Mouse (Mus musculus): Measurements from ENCODE around the gene B4galt1. TPM values are rescaled to one million over a fixed set of nuclear protein-coding genes. Genes with fewer than 3 reads are reported as not detected.

Gene B4galt1
- total RNA-seq, 2 experiments from 2014 or later, result 6.7 TPM

- DNase-seq, result no peak
- intact Hi-C loops (cut with DNase I), result no loop called here
Measured at GRCm38 (mm10) chr4:40785620-40786166, 68.1 kb downstream of the B4galt1 start.

- intact Hi-C loops (cut with DNase I), result no loop called here
- no peak for DNase-seq
Measured at GRCm38 (mm10) chr4:40784556-40785169, 69.1 kb downstream of the B4galt1 start.

DNA sequence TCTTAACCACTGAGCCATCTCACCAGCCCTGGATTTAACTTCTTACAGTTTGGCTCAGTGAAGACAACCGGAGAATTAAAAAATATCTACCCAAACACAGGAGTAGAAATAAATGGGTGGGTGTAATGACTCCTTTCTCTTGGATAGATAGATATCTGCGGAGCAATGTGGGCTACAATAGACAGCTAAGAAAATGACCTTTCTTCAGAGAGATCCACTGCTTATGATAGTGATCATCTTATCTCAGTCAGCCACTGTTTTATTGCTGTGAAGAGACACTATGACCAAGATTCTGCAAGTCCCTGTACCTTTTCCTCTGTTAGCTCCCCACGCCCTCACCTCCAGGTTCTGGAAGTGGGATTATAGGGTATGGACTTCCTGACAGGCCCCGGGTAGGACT, 70.8 kb downstream of the B4galt1 start:
- no peak for DNase-seq
- intact Hi-C loops (cut with DNase I), result no loop called here

DNA sequence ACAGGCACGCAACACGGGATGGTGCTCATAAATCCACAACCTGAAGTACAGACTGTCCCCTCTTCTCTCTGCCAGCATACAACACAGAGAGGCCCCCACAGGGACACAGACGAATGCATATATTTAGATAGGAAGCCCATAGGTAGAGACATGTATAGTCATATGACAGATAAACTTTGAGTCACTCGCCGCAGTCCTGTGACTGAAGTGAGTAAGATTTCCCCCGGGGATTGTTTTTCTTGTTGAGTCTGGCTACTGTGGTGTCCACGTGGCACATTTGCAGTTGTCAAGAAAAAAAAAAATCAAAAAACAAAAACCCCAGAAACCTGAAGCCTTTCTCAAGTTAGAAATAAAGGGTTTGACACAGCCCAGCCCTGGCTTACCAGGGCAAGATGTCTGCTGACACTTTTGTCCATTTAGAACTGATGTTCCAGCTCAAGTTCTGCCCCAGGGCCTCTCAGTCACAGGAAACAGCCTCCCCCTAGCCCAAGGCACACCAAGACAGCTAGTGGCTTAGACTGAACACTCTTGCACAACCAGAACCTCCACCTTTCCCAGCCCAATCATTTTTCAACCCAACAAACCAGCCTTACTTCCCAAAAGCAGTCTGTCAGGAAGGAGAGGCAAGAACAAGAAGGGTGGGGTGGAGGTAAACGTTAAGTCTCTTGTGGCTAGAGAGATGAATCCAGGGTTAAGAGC, 71.9 kb downstream of the B4galt1 start:
- DNase-seq, result no peak
- intact Hi-C loops (cut with DNase I), result no loop called here

DNA sequence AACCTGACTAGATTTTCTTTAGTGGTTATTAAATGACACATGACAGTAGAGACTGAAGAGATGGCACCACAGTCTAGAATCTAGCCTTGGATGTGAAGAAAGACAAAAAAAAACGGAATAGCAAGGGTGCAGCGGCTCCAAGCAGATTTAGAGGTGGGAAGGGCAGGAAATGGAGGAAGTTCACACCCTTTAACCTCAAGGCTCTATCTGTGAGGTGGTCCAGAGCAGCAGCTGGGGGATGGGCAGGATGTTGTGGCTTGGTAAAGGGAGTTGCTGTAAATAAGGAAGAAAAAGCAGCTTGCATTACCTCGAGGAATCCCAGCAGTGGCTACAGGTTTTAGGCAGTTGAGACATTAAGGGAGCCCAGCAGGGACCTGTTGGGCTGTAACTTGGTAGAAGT, 72.7 kb downstream of the B4galt1 start:
- DNase-seq, result no peak
- intact Hi-C loops (cut with DNase I), result no loop called here

GRCm38 (mm10) chr4:40778656-40779055, 75.1 kb downstream of the B4galt1 start:
- intact Hi-C loops (cut with DNase I), result no loop called here
- no peak for DNase-seq

DNA sequence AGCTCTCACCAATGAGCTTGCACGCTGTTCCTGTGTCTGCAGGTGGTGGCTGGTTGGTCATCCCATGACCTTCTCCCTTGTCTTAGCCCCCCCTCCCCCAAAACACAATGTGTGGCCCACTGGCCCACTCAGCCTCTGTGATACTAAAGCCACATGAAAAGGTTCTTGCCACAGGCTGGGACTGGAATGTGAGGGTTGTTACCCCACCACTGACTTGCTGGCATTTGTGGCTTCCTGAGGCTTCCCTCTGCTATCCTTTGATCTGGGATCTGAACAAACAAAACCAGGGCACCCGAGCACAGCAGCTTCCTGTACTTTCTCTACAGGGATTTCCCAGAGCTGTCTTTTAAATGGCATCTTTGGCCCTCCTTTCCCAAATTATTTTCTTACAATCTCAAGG, 76.7 kb downstream of the B4galt1 start:
- no peak for DNase-seq
- intact Hi-C loops (cut with DNase I), result no loop called here

DNA sequence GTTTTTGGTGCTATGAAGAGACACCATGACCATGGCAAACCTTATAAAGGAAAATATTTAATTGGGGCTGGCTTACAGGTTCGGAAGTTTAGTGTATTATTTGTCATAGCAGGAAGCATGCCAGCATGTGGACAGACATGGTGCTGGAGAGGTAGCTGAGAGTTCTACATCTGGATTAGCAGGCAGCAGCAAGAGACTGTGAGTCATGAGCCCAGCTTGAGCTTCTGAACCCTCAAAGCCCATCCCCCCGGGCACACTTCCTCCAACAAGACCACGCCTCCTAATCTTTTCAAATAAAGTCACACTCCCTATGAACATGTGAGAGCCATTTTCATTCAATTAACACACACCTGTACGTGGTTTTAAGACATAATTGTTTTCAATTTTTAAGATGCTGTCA, 77.4 kb downstream of the B4galt1 start:
- intact Hi-C loops (cut with DNase I), result no loop called here
- no peak for DNase-seq

DNA sequence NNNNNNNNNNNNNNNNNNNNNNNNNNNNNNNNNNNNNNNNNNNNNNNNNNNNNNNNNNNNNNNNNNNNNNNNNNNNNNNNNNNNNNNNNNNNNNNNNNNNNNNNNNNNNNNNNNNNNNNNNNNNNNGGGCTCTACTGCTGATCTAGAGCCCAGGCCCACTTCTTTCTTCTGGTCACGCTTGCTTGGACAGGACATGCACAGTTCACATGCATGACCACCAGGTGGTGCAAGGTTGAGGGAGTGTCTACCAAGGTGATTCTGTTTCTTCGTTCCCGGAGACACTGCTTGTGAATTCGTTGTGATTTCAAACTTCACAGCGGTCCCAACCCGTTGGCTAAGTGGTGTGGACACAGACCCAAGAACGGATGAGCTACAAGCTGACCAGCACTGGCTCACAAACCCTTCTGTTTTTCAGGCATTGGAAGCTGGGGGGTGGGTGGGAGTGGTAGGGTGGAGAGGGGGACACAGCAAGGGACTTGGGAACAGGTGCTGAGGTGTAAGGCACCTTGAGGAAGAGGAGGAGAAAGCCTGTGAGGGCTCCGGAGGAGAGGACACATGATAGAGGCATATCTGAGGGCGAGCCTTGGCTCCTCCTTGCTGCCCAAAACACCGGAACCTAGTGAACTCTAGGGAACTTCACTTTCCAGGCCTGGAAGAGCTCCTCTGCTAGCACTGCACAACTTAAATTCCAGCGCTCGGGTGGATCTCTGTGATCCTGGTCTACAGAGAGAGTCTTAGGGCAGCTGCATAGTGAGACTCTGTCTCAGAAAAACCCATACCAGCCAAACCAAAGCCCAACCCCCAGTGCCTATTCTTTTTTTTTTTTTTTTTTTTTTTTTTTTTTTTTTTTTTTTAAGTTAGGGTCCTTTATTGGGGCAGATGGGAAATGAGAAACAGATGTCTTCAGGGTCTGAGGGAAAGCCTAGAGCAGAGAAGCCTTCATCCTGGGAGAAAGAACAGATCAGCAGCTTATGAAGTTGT, 79.2 kb downstream of the B4galt1 start:
- intact Hi-C loops (cut with DNase I), result loop anchor here (2.0 kb wide), 1 partner anchor 130 kb away; no protein-coding TSS in a partner anchor
- peak; percentile 79 for DNase-seq

DNA sequence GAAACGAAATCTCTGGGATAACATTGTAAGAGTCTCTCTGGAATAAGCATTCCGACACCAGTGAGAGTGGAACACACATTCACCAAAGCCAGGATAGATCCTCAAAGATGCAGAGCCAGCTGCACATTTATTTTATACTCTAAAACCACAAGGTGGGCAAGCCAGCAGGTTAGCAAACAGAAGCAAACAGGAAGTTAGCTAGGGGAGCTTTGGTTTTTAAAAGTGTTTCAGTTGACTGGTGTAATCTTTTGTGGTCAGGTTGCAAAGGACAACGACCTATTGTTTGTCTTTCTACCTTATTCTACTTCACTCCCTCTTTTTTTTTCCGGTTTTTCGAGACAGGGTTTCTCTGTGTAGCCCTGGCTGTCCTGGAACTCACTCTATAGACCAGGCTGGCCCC, 93.9 kb downstream of the B4galt1 start:
- DNase-seq, result no peak
- intact Hi-C loops (cut with DNase I), result loop anchor here (10.0 kb wide), 1 partner anchor 215 kb away; the partner anchor contains the start of gene Nfx1

DNA sequence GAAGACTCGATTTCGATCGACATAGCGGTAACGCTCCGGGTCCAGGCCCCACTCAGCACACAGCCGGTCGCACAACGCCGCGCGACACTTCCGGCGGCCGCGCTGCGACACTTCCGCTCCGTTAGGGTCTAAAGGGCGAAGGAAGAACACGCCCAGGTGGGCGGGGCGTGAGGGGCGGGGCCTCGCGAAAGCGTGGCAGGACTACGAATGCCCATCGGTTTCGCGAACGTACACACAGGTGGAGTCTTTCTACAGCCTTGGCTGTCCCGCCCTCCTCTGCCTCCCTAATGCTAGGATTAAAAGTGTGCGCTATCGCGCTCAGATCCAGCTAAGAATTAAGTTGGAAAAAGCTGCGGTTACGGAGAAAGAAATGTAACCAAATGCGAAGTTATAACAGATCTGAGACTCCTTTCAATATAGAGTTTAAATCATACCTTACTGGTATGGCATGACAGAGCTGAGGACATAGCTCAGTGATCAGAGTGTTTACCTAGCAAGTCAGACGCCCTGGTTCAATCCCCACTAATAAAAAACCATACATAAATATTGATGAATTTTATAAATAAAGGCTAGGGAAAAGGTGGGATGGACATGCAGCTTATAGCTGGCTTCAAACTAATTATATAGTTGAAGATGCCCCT, 95.9 kb downstream of the B4galt1 start, which contains the start of gene Smu1:
TSS of gene Smu1 (minus strand) at position 144 of the 641 bp plus-strand sequence.
- intact Hi-C loops (cut with DNase I), result loop anchor here (10.0 kb wide), 1 partner anchor 217 kb away; the partner anchor contains the start of gene Nfx1
- DNase-seq, result peak; percentile 98

DNA sequence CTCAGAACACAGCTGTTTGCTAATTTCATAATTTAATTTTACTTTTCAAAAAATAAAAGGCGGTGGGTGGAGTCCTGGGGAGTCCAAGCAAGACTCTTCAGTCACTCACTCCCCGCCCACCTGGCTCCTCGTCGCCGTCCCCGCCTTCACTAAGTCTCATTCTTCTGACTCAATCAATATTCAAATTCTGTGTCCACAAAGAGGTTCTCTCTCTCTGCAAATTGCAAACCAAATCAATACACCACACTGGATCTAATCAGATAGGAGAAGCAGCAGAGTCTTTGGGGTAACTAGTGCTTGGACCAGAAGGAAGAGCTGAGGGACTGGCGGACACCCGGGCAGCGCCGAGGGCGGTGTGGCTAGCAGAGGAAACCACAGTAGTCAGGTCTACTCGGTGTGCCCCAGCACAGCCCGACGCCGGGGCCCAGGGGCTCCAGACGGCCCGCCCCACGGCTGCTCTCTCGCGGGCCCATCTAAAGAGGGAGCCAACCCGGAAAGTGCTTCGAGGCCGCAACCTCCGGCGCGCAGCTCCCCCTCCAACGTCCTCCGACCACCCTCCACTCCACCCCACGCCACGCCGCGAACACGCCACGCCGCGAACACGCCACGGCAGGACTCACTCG, 96.5 kb downstream of the B4galt1 start:
- intact Hi-C loops (cut with DNase I), result loop anchor here (10.0 kb wide), 1 partner anchor 218 kb away; the partner anchor contains the start of gene Nfx1

More for the DNA sequence above, 96.5 kb downstream of the B4galt1 start:
- DNase-seq, result no peak

Small RNAs within 50 kb of the gene (microRNA-seq; reads per million reads assigned to microRNA genes)
- gene Gm24112 (not detected), gene Gm25931 (not detected), gene Mir5123 (not detected)

Other genes starting within 250 kb of the B4galt1 start
- 10 to 100 TPM; 34.9 to 36.8 TPM for gene Aptx, start 150.8 kb downstream of the B4galt1 start, total RNA-seq (2021)
- 100 to 1,000 TPM; 362 to 369 TPM for gene Dnaja1, start 131.9 kb downstream of the B4galt1 start, total RNA-seq (2021)
- 10 to 100 TPM; 52.9 to 54.9 TPM for gene Smu1, start 96.1 kb downstream of the B4galt1 start, total RNA-seq (2021)
- gene Spink4, start 66.0 kb upstream of the B4galt1 start, total RNA-seq (2021), result not detected
- gene Bag1, start 94.3 kb upstream of the B4galt1 start, total RNA-seq (2021), result 100 to 1,000 TPM; 152 to 153 TPM
- 10 to 100 TPM; 69.7 to 70.1 TPM for gene Chmp5, start 94.4 kb upstream of the B4galt1 start, total RNA-seq (2021)
- 10 to 100 TPM; 75.3 to 77.0 TPM for gene Nfx1, start 116.9 kb upstream of the B4galt1 start, total RNA-seq (2021)
- gene Aqp7, start 194.1 kb upstream of the B4galt1 start, total RNA-seq (2021), result not detected
- gene Aqp3, start 244.2 kb upstream of the B4galt1 start, total RNA-seq (2021), result under 1 TPM in 1 of 2 experiments, not detected in 1; 0.20 TPM

Data from left cerebral cortex, postnatal 4 days (tissue).